Mouse (Mus musculus): ENCODE results near the gene E2f2.

DNA sequence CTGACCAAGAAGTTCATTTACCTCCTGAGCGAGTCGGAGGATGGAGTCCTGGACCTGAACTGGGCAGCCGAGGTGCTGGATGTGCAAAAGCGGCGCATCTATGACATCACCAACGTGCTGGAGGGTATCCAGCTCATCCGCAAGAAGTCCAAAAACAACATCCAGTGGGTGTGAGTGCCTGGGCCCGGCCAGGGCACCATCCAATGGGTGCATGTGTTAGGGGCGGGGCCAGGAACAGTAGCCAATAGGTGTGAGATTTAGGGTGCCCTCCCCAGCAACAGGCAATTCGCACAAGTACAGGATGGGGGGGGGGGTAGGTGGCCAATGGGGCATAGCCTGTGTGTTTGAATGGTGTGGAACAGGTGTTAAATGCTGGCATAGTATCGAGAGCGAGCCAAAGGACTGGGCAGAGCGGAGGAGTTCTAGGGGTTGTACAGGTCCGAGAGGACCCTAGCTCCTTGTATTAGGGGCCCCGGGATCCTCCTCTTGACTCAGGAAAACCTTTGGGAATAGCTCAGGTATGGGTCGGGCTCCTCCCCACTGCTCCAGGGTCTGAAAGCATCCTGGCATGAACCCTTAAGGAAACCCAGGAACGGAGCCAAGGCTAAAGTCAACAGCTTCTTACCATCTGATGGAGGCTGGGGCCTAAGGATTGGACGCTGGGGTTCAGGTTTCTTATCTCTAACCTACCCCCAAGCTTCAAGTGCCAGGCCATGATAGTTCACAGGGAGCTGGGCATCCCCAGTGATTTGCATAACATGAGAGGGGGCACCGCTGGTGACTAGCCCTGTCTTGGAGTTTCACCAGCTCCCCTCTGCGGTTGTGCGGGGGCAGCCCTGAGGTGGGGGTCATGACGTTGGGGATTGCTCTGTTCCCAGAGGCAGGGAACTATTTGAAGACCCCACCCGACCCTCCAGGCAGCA is 8.5 kb downstream of the E2f2 start:
- no peak for TF ChIP-seq CTCF (IDR thresholded peaks at IDR 0.05; ENCODE audit: low read depth)
- no peak for TF ChIP-seq EP300 (optimal IDR thresholded peaks at IDR 0.05)
